Mouse (Mus musculus) Patski (cell line): ENCODE results near the gene Tceal7. TPM values are rescaled to one million over a fixed set of nuclear protein-coding genes. Genes with fewer than 3 reads are reported as not detected.
A peak's percentile ranks its signal among the peaks of the same experiment; 100 is the strongest.
"Not testable (repeated sequence)": the region's sequence is repeated elsewhere in the genome, so short reads cannot be mapped to it uniquely, and the experiment has no call there.

Source experiments
- ATAC-seq: fragments of 100-300 bp; one replicate; pipeline ENCODE4 v1.8.0; 2021
- CTCF ChIA-PET: fragments of 350-600 bp; sonication (Branson Sonifier 250); formaldehyde crosslinking; loops from one replicate; lab custom pipeline; 2022; ENCODE audit warnings: inconsistent platforms; lab: Charles Lee
- POLR2A ChIA-PET: fragments of 350-600 bp; sonication (Branson Sonifier 250); formaldehyde crosslinking; loops from one replicate; lab custom pipeline; 2022; ENCODE audit warnings: antibody characterized with exemption, inconsistent platforms; lab: Charles Lee
- DNase-seq: peaks from one replicate; pipeline ENCODE4 v3.0.0-alpha.2; 2011; ENCODE audit warnings: low read depth, low spot score
- H3K27me3 ChIP-seq: fragments of 371-371 bp; one replicate; pipeline ENCODE4 v1.5.1; 2021
- CTCF ChIP-seq: fragments of 100-300 bp; IDR thresholded peaks from one replicate; pipeline ENCODE4 v1.5.1; 2021
- in situ Hi-C: fragments of 300-500 bp; cut with MboI; formaldehyde crosslinking; loops from 3 replicates; pipeline ENCODE4 v1.11.1; 2018; ENCODE audit warnings: low pct_unique_long_range_greater_than_20kb, mixed read lengths
- polyA plus RNA-seq: library from polyadenylated mRNA; unstranded; gene quantifications from one replicate; pipeline ENCODE4 v1.2.3, GENCODE M21; 2021

Tceal7 gene
- polyA plus RNA-seq = not detected

DNA sequence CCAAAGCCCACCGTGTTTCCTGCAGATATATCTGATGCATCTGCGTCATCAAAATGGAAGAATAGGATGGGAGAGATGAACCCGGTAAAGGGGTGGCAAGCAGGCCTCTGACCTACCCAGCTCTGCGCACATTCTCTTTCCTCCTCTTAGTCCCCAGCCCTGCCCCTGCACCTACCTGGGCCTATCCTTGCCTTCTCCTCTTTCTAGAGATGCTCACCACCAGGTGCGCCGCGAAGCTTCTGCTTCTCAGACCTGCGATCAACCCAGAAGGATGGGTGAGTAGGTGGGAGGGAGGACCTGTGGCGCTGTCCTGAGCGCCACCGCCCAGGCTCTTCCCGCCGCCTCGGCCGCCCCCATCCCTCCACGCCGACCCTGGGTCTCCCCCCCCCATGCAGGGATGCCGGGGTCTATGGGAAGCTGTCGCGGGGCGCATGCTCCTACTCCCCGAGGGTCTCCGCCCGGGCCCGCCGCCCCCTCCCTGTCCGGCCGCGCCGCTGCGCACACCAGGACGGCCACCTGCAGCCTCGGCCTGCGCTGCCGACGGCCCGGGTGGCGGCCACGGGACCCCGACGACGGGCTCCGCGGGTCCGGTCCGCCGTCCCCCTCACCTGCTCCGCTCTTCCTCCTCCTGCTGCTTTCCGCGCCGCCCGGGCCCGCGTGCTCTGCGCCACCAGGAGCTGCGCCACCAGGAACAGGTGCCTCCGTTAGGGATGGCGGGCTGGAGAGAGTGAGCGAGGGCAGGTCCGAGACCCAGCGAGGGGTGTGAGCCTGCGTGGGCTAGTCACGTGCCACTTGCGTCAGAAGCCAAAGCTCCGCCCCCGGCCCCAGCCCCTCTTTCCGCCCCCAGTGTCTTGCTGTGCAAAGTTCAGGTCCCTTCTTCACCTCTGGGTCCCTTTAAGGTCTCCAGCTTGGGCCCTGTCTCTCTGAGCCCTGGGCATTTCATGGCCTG lies at the start of gene Tceal7, which contains the start of gene Bex1:
TSS of gene Tceal7 (plus strand) at position 51 of the 949 bp plus-strand sequence.
TSS of gene Bex1 (minus strand) at position 785 of the 949 bp plus-strand sequence.
- ATAC-seq, DNase-seq, in situ Hi-C loops, POLR2A ChIA-PET, CTCF ChIA-PET: not testable (repeated sequence)
- H3K27me3 ChIP-seq = peaks cover 15% of the 10 kb centered on the region

DNA sequence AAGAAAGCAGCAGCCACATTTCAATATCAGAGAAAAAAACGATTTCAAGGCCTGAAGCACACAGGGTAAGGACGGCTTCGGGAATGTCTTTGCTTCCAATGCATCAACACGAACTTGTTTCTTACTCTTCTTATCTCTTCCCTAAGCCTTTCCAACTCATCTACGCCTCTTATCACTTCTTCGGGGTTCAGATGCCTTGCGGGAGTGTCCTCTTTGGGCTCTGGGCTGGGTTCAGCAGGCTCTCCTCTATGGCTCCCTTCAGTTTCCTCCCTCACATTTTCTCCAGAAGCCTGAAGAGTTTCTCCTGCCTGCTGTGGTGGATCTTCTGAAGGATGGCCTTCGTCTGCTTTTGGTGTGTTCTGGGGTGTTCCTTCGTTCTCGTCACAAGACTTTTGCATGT lies 44.0 kb upstream of the Tceal7 start:
- no peak for ATAC-seq
- CTCF ChIA-PET = no interaction called here
- DNase-seq = no peak
- POLR2A ChIA-PET = no interaction called here
- TF ChIP-seq CTCF = no peak
- in situ Hi-C loops = no loop called here
- peaks cover 18% of the 10 kb centered on the region for H3K27me3 ChIP-seq

DNA sequence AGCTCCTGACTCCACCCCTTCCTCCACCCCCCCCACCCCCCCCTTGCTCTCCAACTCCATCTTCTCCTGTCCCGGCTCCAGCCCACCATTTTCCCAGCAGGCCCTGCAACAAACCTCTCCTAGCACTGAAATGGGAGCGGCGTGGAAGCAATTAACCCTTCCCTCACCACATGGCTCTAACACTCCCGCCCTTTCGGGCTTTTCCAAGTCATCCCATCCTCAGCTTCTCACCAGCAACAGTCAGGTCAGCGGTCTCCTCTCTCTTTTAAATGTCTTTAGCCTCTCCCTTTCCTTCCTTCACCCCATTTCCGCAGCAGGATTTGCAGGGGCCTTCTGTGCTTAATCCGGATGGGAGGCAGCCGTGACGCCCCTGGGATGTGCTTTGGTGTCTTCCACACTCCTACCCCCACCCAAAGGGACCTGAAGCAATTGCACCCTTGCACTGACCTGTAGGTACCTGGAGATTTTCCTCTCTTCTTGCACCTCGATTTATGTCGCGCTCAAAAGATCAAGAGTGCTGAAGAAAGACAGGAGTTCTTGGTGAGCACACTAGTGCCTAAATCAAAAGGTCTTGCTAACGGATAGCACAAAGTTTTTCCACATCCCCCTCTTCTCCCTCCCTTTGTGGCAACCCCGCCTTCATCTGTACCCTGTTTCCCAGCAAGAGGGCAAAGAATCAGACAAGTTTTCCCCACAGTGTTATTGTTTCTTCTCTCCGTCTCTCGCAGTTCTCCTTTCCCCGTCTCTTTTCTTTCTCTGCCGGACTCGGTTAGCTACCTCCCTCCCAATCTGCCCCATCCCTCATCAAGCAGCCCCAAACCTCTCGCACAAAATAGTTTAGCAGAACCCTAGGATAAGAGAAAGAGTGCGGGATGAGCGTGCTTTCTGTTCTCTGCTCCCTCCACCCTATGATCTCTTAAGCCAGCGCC lies 43.1 kb upstream of the Tceal7 start:
- ATAC-seq (peak; percentile 40), DNase-seq (peak; percentile 19)
- ChIA-PET POLR2A (no interaction called here), CTCF (interaction anchor here (1.2 kb wide), 1 partner anchor 13 kb away, joined by 3 read pairs; no protein-coding TSS in a partner anchor)
- H3K27me3 ChIP-seq = peaks cover 18% of the 10 kb centered on the region
- no peak for TF ChIP-seq CTCF
- in situ Hi-C loops = no loop called here

DNA sequence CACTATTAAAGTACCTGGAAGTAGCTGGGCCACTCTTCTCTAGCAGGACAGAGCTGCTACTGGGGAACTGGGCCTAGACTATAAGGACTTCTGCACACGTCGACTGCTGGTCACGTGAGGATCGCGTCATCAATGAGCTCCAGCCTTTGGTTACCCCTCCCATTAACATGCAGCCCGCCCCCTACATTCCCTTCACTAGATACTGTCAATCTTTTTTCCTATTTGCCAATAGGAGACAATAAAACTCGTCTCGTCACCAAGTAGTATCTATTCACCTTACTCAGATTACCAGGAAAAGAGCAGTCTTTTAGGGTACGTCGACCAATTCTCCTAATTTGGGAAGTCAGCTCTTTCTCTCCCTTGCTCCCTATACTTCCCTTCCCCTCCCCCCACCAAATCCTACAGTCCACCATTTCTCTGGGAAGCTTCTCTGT lies 42.4 kb upstream of the Tceal7 start, which contains the start of gene Tceal8:
TSS of gene Tceal8 (minus strand) at position 225 of the 434 bp plus-strand sequence.
- POLR2A ChIA-PET = interaction anchor here (0.6 kb wide), 1 partner anchor 65 kb away, joined by 3 read pairs; no protein-coding TSS in a partner anchor
- no peak for TF ChIP-seq CTCF
- peak; percentile 95 for ATAC-seq
- H3K27me3 ChIP-seq = peaks cover 18% of the 10 kb centered on the region
- peak; percentile 25 for DNase-seq
- CTCF ChIA-PET = interaction anchor here (0.7 to 1.2 kb wide), 2 partner anchors 12 to 26 kb away, joined by 3 read pairs; no protein-coding TSS in a partner anchor
- in situ Hi-C loops = no loop called here

DNA sequence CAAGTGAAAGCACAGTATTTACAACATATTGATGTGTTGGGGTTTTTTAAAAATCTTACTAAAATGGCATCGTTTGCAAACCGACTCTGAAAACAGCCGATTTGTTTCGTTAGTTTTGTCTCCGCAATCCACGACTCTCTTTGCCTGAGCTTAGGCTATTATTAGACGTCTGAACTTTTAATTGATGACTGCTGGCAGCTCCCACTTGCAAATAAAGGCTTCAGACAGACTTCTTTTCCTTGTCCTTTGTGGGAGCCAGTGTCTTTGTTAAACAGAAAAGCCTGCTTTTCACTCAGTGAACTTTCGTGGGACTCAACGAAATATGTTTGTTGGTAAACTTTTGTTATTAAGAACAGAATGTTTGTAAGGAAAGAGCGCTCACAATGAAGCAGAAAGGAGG lies 41.8 kb upstream of the Tceal7 start:
- peaks cover 18% of the 10 kb centered on the region for H3K27me3 ChIP-seq
- no peak for ATAC-seq
- TF ChIP-seq CTCF = no peak
- DNase-seq = no peak
- POLR2A ChIA-PET = interaction anchor here (0.6 kb wide), 1 partner anchor 64 kb away, joined by 3 read pairs; no protein-coding TSS in a partner anchor
- CTCF ChIA-PET = interaction anchor here (0.7 to 1.2 kb wide), 2 partner anchors 11 to 25 kb away, joined by 3 read pairs; no protein-coding TSS in a partner anchor
- in situ Hi-C loops = no loop called here

DNA sequence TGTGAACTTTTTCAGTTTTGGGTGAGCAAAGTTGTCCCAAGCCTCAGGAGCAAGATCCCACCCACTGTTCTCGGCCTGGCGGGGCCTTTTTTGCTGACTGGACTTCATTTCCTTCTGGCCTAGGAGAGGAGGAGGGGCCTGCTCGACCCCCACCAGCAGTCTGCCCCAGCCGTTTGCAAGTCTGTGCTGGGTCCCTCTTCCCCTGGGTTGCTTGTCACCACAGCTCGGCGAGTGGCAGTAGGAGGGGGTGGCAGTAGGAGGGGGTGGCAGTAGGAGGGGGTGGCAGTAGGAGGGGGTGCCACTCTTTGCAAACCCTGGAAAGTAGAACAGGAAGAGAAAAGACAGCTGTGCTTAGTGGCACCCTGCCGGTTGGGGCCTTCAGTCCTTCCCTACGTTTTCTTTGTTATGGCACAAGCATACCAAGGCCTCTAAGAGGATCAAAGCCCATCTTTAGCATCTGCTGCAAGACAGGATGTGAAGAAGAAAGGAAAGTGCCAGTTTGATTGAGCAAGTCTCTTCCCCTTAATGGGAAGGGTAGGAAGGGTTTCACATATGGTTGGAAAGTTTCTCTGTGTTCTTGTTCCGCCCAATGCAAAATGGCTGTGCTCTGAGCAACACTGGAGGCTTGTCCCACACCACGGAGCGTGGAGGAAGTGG lies 33.6 kb upstream of the Tceal7 start:
- POLR2A ChIA-PET = no interaction called here
- ATAC-seq (no peak), DNase-seq (no peak)
- peaks cover 20% of the 10 kb centered on the region for H3K27me3 ChIP-seq
- in situ Hi-C loops = no loop called here
- CTCF ChIA-PET = no interaction called here
- TF ChIP-seq CTCF = no peak

DNA sequence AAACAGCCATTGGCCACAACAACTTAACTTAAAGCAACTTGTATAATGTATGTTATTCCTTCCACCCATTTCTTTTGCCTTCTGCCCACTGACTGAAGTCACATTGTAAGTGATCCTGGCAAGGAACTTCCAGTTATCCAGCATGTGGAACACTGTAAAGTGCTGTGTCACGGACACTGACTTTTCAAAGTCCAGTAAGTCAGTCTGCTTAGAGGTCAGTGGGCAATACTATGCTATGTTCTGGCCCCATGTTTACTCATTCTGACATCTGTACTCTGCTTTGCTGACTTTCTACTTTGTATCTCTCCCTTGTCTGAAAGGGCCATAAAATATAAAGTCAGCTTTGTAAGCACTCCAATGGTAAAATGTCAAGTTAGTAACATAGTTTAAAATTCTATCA lies 31.5 kb upstream of the Tceal7 start:
- ATAC-seq = no peak
- DNase-seq = no peak
- no peak for TF ChIP-seq CTCF
- in situ Hi-C loops = no loop called here
- ChIA-PET CTCF (no interaction called here), POLR2A (no interaction called here)
- peaks cover 30% of the 10 kb centered on the region for H3K27me3 ChIP-seq

DNA sequence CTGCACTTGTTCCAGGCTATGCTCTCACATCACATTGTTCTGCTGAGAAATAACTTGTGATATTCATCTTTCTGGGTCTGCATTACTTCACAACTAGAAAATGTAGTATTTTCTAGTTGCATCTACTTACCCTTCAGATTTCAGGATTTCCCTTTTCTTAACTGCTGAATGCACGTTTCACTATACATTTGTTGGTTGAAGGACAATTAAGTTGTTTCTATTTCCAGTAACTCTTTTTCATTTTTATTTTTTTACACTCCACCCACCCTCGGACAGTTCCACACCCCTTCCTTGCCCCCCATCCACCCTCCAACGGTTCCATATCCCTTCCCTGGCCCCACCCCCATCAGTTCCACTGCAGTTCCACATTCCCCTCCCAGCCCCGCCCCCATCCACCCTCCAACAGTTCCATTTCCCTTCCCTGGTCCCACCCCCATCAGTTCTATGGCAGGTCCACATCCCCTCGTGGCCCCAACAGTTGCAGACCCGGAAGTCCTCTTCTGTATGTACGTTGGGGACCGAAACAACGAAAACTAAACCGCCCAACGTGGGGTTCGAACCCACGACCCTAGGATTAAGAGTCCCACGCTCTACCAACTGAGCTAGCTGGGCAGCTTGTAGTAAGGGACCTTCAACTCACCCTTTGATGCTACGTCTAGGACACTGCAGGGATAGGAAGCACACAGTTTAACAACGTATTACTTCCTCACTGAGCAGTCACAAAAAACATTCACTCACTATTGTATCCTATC lies 19.2 kb upstream of the Tceal7 start:
- in situ Hi-C loops = loop anchor here (10.0 kb wide), 1 partner anchor 139 kb away; no protein-coding TSS in a partner anchor
- DNase-seq (no peak), ATAC-seq (no peak)
- peaks cover 26% of the 10 kb centered on the region for H3K27me3 ChIP-seq
- CTCF ChIA-PET = no interaction called here
- no peak for TF ChIP-seq CTCF
- POLR2A ChIA-PET = no interaction called here

DNA sequence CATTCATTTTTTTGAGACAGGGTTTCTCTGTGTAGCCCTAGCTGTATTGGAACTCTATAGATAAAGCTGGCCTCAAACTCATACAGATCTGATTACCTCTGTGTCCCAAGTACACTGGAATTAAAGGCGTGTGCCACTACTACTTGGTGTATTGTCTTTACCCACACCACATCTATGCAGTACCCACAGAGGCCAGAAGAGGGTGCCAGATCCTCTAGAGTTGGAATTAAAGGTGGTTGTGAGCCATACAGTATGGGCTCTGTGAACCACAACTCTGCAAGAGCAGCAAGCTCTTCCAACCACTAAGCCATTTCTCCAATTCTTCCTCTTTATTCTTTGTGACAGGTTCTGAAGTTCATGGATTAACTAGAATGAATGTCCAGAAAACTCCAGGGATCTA lies 17.7 kb upstream of the Tceal7 start:
- CTCF ChIA-PET = interaction anchor here (0.8 kb wide), 1 partner anchor 42 kb away, joined by 3 read pairs; no protein-coding TSS in a partner anchor
- ATAC-seq = no peak
- no peak for DNase-seq
- POLR2A ChIA-PET = no interaction called here
- peaks cover 27% of the 10 kb centered on the region for H3K27me3 ChIP-seq
- peak; percentile 58 for TF ChIP-seq CTCF
- in situ Hi-C loops = loop anchor here (10.0 kb wide), 1 partner anchor 138 kb away; no protein-coding TSS in a partner anchor
